Mouse (Mus musculus) forebrain, embryonic 16.5 days (tissue): ENCODE results near the gene Rasal2. TPM values are rescaled to one million over a fixed set of nuclear protein-coding genes. Genes with fewer than 3 reads are reported as not detected.

Experiments
- ATAC-seq: fragments of 200-750 bp; cut with Nextera tagmentation; 2 replicates; pipeline ENCODE4 v1.8.0; 2017; ENCODE audit warnings: mild to moderate bottlenecking, moderate library complexity
- H3K27ac ChIP-seq: fragments of 300-500 bp; sonication (generic); 2 replicates; pipeline ENCODE4 v1.5.1; 2014; ENCODE audit warnings: low read length, control low read depth
- H3K27me3 ChIP-seq: fragments of 300-500 bp; sonication (generic); replicated peaks from 2 replicates; pipeline ENCODE4 v1.6.1; 2014; ENCODE audit warnings: low read length; ENCODE audit not compliant: control insufficient read depth, insufficient read depth
- H3K36me3 ChIP-seq: fragments of 300-500 bp; sonication (generic); 2 replicates; pipeline ENCODE4 v1.6.1; 2014; ENCODE audit not compliant: control insufficient read depth, insufficient read depth
- H3K4me1 ChIP-seq: fragments of 300-500 bp; sonication (generic); replicated peaks from 2 replicates; pipeline ENCODE4 v1.6.1; 2014; ENCODE audit warnings: low read length; ENCODE audit not compliant: control insufficient read depth, insufficient read depth
- H3K4me2 ChIP-seq: fragments of 300-500 bp; sonication (generic); 2 replicates; pipeline ENCODE4 v1.6.1; 2014; ENCODE audit warnings: mild to moderate bottlenecking, low read length, control low read depth
- H3K4me3 ChIP-seq: fragments of 300-500 bp; sonication (generic); replicated peaks from 2 replicates; pipeline ENCODE4 v1.5.1; 2014; ENCODE audit warnings: mild to moderate bottlenecking, low read length, control low read depth
- H3K9ac ChIP-seq: fragments of 300-500 bp; sonication (generic); replicated peaks from 2 replicates; pipeline ENCODE4 v1.6.1; 2014; ENCODE audit warnings: low read depth, low read length, control low read depth
- H3K9me3 ChIP-seq: fragments of 300-500 bp; sonication (generic); 2 replicates; pipeline ENCODE4 v1.6.1; 2016; ENCODE audit warnings: low read length; ENCODE audit not compliant: control insufficient read depth
- WGBS: fragments of 180-500 bp; shearing (Covaris S2); extraction: QIAGEN DNeasy Blood & Tissue Kit; methylation state at CpG from one replicate; pipeline ENCODE4 v1.1.7; 2014; 5-methylcytosine and 5-hydroxymethylcytosine counted together
- polyA plus RNA-seq: library from polyadenylated mRNA; unstranded; fragments of >200 nt; fragmentation: Nextera tagmentation; extraction: Ambion mirVana; gene quantifications from 2 replicates; pipeline ENCODE4 v1.2.1, GENCODE M21; 2015

The Rasal2 gene
- polyA plus RNA-seq, 1 experiment from 2014 or later, result 37.6 TPM

DNA sequence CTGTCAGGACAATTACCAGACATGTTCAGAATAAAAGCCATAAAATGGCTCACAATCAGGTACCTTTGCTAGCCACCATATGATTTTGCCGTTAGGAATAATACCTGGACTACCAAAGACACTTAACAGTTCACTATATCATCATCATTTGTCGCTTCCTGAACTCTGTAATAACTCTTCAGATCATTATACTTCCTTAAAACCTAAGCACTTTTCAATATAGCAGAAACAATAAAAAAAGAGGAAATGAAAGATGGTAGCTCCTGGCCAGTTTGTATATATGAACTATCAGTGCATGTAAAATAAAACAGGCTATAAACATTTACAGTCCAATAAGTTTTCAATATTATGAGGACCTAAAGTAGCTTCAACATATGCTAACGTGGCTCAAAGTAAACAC is 127.0 kb downstream of the Rasal2 start:
- Histone ChIP-seq H3K4me3 (no peak overlapping the region), H3K4me2 (no peak overlapping the region), H3K9ac (no peak overlapping the region), H3K27ac (no peak overlapping the region), H3K4me1 (peaks cover 5% of the 10 kb centered on the region), H3K9me3 (no peaks in the 10 kb centered on the region), H3K27me3 (no peaks in the 10 kb centered on the region), H3K36me3 (no peaks in the 10 kb centered on the region)
- no peak for ATAC-seq
- 91% methylated on average over 3 of the region's 3 CpGs for WGBS

- no peak overlapping the region for H3K4me2 ChIP-seq
- H3K4me1 ChIP-seq, result peaks cover 5% of the 10 kb centered on the region
- H3K9me3 ChIP-seq, result no peaks in the 10 kb centered on the region
- no peak overlapping the region for H3K9ac ChIP-seq
- no peak overlapping the region for H3K27ac ChIP-seq
- H3K27me3 ChIP-seq, result no peaks in the 10 kb centered on the region
- H3K36me3 ChIP-seq, result no peaks in the 10 kb centered on the region
- peak; percentile 40; the same call in 1 of the 2 replicates for ATAC-seq
- no peak overlapping the region for H3K4me3 ChIP-seq
These were observed 131.6 kb downstream of the Rasal2 start for GRCm38 (mm10) chr1:157280781-157281180.

DNA sequence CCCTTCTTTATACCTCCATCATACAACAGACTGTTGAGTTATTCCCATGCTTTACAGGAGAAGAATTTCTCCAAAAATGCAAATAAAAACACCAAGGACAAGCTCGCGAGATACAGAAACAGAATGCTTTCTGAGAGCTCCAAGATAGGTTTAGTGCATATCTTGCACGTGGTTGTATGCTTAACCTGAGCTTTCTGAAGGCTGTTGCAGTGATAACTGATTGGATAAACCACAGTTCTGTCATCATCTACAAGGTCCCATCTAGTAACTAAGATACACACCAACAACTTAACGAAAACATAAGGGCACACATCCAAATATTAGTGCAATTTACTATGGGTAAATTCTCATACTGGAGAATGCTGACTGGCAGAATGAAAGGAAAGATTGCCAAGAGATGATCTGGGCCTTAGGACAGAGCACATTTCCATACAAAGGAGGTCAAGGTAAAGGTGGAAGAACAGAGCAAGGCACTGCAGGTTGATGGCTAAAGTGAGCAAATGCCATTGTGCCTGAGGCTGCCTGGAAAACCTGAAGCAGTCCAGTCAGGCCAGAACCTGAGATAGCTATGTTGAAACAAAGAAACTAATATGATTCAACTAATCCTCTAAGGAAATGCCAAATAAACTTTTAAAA is 136.6 kb downstream of the Rasal2 start:
- Histone ChIP-seq H3K27ac (no peak overlapping the region), H3K9ac (no peak overlapping the region), H3K36me3 (no peaks in the 10 kb centered on the region), H3K4me1 (no peaks in the 10 kb centered on the region), H3K4me3 (no peak overlapping the region), H3K27me3 (no peaks in the 10 kb centered on the region), H3K9me3 (no peaks in the 10 kb centered on the region), H3K4me2 (no peak overlapping the region)
- ATAC-seq, result no peak
- 89% methylated on average over 4 of the region's 4 CpGs for WGBS

- H3K27me3 ChIP-seq, result no peaks in the 10 kb centered on the region
These were observed 144.5 kb downstream of the Rasal2 start for GRCm38 (mm10) chr1:157267894-157268293.

GRCm38 (mm10) chr1:157256562-157256961 is 155.8 kb downstream of the Rasal2 start:
- Histone ChIP-seq H3K9me3 (no peaks in the 10 kb centered on the region), H3K9ac (no peak overlapping the region), H3K4me2 (no peak overlapping the region), H3K4me1 (peaks cover 16% of the 10 kb centered on the region), H3K27me3 (no peaks in the 10 kb centered on the region), H3K4me3 (no peak overlapping the region), H3K27ac (no peak overlapping the region), H3K36me3 (no peaks in the 10 kb centered on the region)
- ATAC-seq, result peak; percentile 95
- WGBS, result 4% methylated on average over 4 of the region's 4 CpGs

More at GRCm38 (mm10) chr1:157267894-157268293, 144.5 kb downstream of the Rasal2 start:
- Histone ChIP-seq H3K9me3 (no peaks in the 10 kb centered on the region), H3K4me1 (no peaks in the 10 kb centered on the region), H3K36me3 (no peaks in the 10 kb centered on the region), H3K4me2 (no peak overlapping the region), H3K27ac (no peak overlapping the region), H3K4me3 (no peak overlapping the region), H3K9ac (no peak overlapping the region)
- WGBS, result 90% methylated on average over 3 of the region's 3 CpGs
- ATAC-seq, result no peak

DNA sequence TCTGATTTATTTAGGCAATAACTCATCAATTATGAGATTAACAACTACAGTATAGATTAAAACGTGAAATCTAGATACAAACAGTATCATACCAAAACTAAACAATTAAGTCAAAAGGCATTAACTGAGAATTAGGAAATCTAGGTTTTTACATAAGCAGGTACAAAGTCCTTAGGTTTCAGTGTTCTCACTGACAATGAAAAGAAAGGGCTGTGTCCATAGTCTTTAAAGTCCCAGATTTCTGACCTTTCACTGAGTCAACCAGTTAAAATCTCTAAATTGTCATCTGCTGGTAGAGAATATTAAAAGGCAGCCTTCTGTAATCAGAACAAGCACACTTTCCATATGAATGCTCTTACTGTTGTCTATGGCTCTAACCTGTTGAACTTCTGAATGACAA is 156.6 kb downstream of the Rasal2 start:
- H3K36me3 ChIP-seq, result no peaks in the 10 kb centered on the region
- H3K4me3 ChIP-seq, result no peak overlapping the region
- H3K27ac ChIP-seq, result no peak overlapping the region
- WGBS, result 66% methylated on average over 1 of the region's 1 CpGs
- H3K4me2 ChIP-seq, result no peak overlapping the region
- H3K9ac ChIP-seq, result no peak overlapping the region
- H3K9me3 ChIP-seq, result no peaks in the 10 kb centered on the region
- no peak for ATAC-seq
- peaks cover 16% of the 10 kb centered on the region for H3K4me1 ChIP-seq
- H3K27me3 ChIP-seq, result no peaks in the 10 kb centered on the region

DNA sequence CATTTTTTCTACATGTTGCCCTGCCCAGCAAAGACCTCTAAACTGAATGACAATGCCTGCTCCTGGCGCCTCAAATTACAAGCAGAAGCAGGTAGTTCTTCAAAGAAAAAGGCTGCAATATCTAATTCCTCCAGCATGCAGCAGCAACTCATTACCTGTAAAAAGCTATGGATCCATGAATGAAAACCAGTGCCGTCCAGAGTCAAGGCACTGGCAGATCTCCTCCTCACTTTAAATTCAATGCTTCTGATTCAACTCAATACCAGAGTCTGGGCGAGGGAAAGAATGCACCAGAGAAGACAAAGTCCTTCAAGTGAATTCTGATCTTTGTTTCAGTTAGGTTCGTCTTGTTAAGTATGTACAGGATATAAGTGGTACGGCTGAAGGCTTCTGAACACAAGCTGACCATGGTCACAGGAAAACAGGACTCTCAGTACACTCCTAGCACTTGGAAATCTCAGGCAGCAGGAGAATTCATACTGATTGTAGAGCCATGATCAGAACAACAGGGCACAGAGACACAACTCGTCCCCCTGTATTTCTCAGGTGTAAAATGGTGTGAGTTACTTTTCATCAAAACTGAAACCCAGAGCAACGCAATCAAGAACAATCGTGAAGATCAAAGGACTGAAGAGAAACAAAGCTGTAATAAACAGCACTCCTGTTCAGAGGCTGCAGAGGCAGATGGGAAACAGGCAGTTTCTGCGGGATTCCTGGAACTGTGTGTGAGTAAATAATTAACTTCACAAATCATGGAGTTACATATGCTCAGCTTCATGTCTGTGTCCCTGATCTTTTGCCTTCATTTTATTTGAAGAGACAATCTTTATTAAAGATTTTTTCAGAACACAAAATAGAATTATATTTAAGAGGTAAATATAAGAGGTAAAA is 158.6 kb downstream of the Rasal2 start:
- Histone ChIP-seq H3K4me2 (no peak overlapping the region), H3K9ac (no peak overlapping the region), H3K4me1 (peaks cover 16% of the 10 kb centered on the region), H3K27me3 (no peaks in the 10 kb centered on the region), H3K27ac (no peak overlapping the region; the same call in 1 of the 2 replicates), H3K36me3 (no peaks in the 10 kb centered on the region), H3K4me3 (no peak overlapping the region), H3K9me3 (no peaks in the 10 kb centered on the region)
- peak; percentile 56 for ATAC-seq
- WGBS, result 50% methylated on average over 9 of the region's 9 CpGs

DNA sequence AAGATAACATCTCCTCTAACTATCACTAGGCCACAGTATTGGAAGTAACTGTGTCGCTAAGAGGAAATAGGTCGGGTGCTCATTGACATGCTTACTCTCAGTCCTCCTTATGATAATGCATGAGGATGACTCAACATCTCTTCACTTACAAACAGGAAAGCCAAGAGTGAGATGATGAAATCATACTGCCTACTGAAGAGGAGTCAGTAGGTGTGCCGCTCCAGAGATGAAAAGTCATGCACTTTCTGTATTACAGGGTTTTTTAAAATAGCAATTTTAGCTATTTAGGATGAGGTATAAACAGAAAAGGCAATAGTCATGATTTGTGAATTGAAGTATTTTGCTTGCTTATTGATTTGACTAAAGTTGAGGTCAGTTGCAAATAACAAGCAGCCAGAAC is 164.3 kb downstream of the Rasal2 start:
- Histone ChIP-seq H3K27ac (no peak overlapping the region), H3K4me2 (no peak overlapping the region), H3K36me3 (no peaks in the 10 kb centered on the region), H3K9ac (no peak overlapping the region), H3K4me1 (peaks cover 12% of the 10 kb centered on the region), H3K9me3 (no peaks in the 10 kb centered on the region), H3K27me3 (no peaks in the 10 kb centered on the region), H3K4me3 (no peak overlapping the region)
- 92% methylated on average over 3 of the region's 3 CpGs for WGBS
- no peak for ATAC-seq

- Histone ChIP-seq H3K27me3 (no peaks in the 10 kb centered on the region), H3K9me3 (no peaks in the 10 kb centered on the region), H3K36me3 (no peaks in the 10 kb centered on the region), H3K27ac (no peak overlapping the region), H3K9ac (no peak overlapping the region), H3K4me1 (peaks cover 12% of the 10 kb centered on the region), H3K4me2 (no peak overlapping the region), H3K4me3 (no peak overlapping the region)
- 53% methylated on average over 3 of the region's 3 CpGs for WGBS
- no peak for ATAC-seq
These were observed 165.1 kb downstream of the Rasal2 start for GRCm38 (mm10) chr1:157247341-157247740.
